In the genomic region with DNA sequence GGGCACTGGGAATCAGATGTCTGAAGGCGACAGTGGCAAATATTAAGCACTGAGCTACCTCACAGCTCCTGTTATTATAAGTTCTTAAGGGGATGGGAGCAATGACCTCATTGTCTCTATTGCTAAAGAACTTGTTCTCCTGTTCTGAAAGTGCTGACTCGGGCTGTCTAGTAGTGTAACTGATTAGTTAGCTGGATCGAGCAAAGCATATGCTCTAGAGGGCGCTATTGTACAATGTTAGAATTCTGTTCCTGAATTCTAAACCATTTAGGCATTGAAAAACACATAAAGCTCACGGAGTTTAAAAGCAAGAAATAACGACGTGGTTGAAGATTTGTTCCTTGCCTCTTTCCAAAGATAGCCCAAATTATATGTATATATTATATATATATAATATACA, we compare ENCODE assay signal across 9 mouse cellular contexts. TPM values are rescaled to one million over a fixed set of nuclear protein-coding genes. Genes with fewer than 3 reads are reported as not detected.
DNase-seq lines count a peak whose midpoint lies in the region; ATAC-seq lines count a peak whose summit lies in the region.
"Had no signal": no experiment of that assay in that cellular context is flagged by ENCODE, and none has a peak within 500 bp of the region (broad histone marks: within the 10 kb centered on the region; RNA-seq: fewer than 3 reads in every experiment).

No protein-coding gene starts in this region.

- ATAC-seq in embryonic facial prominence, embryonic 11.5 days (replicated peaks; ENCODE audit: insufficient number of reproducible peaks, low FRiP score, low TSS enrichment, low read depth): no peak
- ATAC-seq in midbrain, embryonic 14.5 days (ENCODE audit: low FRiP score, low TSS enrichment): no peak; the same call in 1 of the 2 replicates
- ATAC-seq in midbrain, embryonic 15.5 days (replicated peaks): no peak
- peak; percentile 76 for ATAC-seq in megakaryocyte progenitor cell, adult 5-6 weeks (replicated peaks; ENCODE audit: poor library complexity)

- H3K27me3 ChIP-seq in embryonic facial prominence, embryonic 11.5 days (ENCODE audit: control insufficient read depth, insufficient read depth, low read length): no peaks in the 10 kb centered on the region
- H3K27me3 ChIP-seq in embryonic facial prominence, embryonic 10.5 days (replicated peaks; ENCODE audit: low read depth, poor library complexity, severe bottlenecking): no peaks in the 10 kb centered on the region
- no peaks in the 10 kb centered on the region for H3K27me3 ChIP-seq in midbrain, embryonic 14.5 days (ENCODE audit: control insufficient read depth, insufficient read depth, low read length)
- H3K27me3 ChIP-seq in midbrain, embryonic 15.5 days (replicated peaks): no peaks in the 10 kb centered on the region

- no peaks in the 10 kb centered on the region for H3K4me1 ChIP-seq in embryonic facial prominence, embryonic 11.5 days (ENCODE audit: control insufficient read depth, insufficient read depth, low read length)
- H3K4me1 ChIP-seq in embryonic facial prominence, embryonic 10.5 days: no peaks in the 10 kb centered on the region
- no peaks in the 10 kb centered on the region for H3K4me1 ChIP-seq in midbrain, embryonic 14.5 days (ENCODE audit: control insufficient read depth, insufficient read depth, low read length)
- H3K4me1 ChIP-seq in midbrain, embryonic 15.5 days: no peaks in the 10 kb centered on the region

- no peak overlapping the region for H3K9ac ChIP-seq in embryonic facial prominence, embryonic 11.5 days (replicated peaks; ENCODE audit: low read length)
- H3K9ac ChIP-seq in midbrain, embryonic 14.5 days (replicated peaks; ENCODE audit: low read length): no peak overlapping the region
- no peak overlapping the region for H3K9ac ChIP-seq in midbrain, embryonic 15.5 days

- WGBS in embryonic facial prominence, embryonic 11.5 days: 24% methylated on average over 7 of the region's 7 CpGs
- WGBS in embryonic facial prominence, embryonic 10.5 days: 25% methylated on average over 7 of the region's 7 CpGs
- WGBS in midbrain, embryonic 14.5 days: 24% methylated on average over 7 of the region's 7 CpGs
- 24% methylated on average over 7 of the region's 7 CpGs for WGBS in midbrain, embryonic 15.5 days

- no peak overlapping the region for H3K4me2 ChIP-seq in embryonic facial prominence, embryonic 11.5 days (ENCODE audit: low read depth, low read length)
- no peak overlapping the region for H3K4me2 ChIP-seq in midbrain, embryonic 14.5 days (ENCODE audit: low read length)
- no peak overlapping the region for H3K4me2 ChIP-seq in midbrain, embryonic 15.5 days

- H3K4me3 ChIP-seq in embryonic facial prominence, embryonic 11.5 days (ENCODE audit: low read depth, low read length): no peak overlapping the region
- H3K4me3 ChIP-seq in embryonic facial prominence, embryonic 10.5 days: no peak overlapping the region
- H3K4me3 ChIP-seq in midbrain, embryonic 14.5 days (replicated peaks; ENCODE audit: low read depth, low read length): no peak overlapping the region
- no peak overlapping the region for H3K4me3 ChIP-seq in midbrain, embryonic 15.5 days
- H3K4me3 ChIP-seq: myocyte had no signal

- no peaks in the 10 kb centered on the region for H3K36me3 ChIP-seq in embryonic facial prominence, embryonic 11.5 days (replicated peaks; ENCODE audit: control insufficient read depth, insufficient read depth, low read depth, low read length)
- H3K36me3 ChIP-seq in embryonic facial prominence, embryonic 10.5 days (replicated peaks): no peaks in the 10 kb centered on the region
- H3K36me3 ChIP-seq in midbrain, embryonic 14.5 days (ENCODE audit: control insufficient read depth, insufficient read depth, low read length): no peaks in the 10 kb centered on the region
- no peaks in the 10 kb centered on the region for H3K36me3 ChIP-seq in midbrain, embryonic 15.5 days (replicated peaks)

- no peaks in the 10 kb centered on the region for H3K9me3 ChIP-seq in embryonic facial prominence, embryonic 11.5 days (replicated peaks; ENCODE audit: control insufficient read depth, low read length)
- H3K9me3 ChIP-seq in embryonic facial prominence, embryonic 10.5 days: no peaks in the 10 kb centered on the region
- no peaks in the 10 kb centered on the region for H3K9me3 ChIP-seq in midbrain, embryonic 14.5 days (ENCODE audit: control insufficient read depth, low read length)
- H3K9me3 ChIP-seq in midbrain, embryonic 15.5 days: no peaks in the 10 kb centered on the region

- peak; percentile 84 for DNase-seq in embryonic facial prominence, embryonic 11.5 days (ENCODE audit: low spot score)
- DNase-seq in embryonic facial prominence, embryonic 10.5 days (ENCODE audit: low spot score): no peak
- peak; percentile 87 for DNase-seq in midbrain, embryonic 14.5 days
- DNase-seq in cerebellum, adult 9-11 months: peak; percentile 27
- DNase-seq in hindlimb bud, embryonic 11.5 days (ENCODE audit: extremely low spot score, low read depth, low spot score): peak; percentile 37
- DNase-seq in urinary bladder, adult 18-20 months (ENCODE audit: low spot score in 2 of 2): no peak

- H3K27ac ChIP-seq in embryonic facial prominence, embryonic 11.5 days (replicated peaks; ENCODE audit: low read depth, low read length): no peak overlapping the region
- H3K27ac ChIP-seq in embryonic facial prominence, embryonic 10.5 days (replicated peaks): no peak overlapping the region
- no peak overlapping the region for H3K27ac ChIP-seq in midbrain, embryonic 14.5 days (replicated peaks; ENCODE audit: low read depth, low read length)
- H3K27ac ChIP-seq in midbrain, embryonic 15.5 days: no peak overlapping the region

RNA-seq across cellular contexts. Expression of gene Tmprss11d, which starts 20.3 kb away (rescaled TPM):
- 0.13 TPM in 1 of 2 replicates, not detected in the other for polyA plus RNA-seq in embryonic facial prominence, embryonic 11.5 days (2014; fragmentation: Nextera tagmentation; extraction: Ambion mirVana)
- polyA plus RNA-seq in embryonic facial prominence, embryonic 10.5 days (2016; fragmentation: Nextera tagmentation; extraction: Ambion mirVana): 0.10 and 0.15 TPM in 2 replicates
- polyA plus RNA-seq in midbrain, embryonic 14.5 days (2014; fragmentation: Nextera tagmentation; extraction: Ambion mirVana): not detected in 2 replicates
- 0.08 TPM in 1 of 2 replicates, not detected in the other for polyA plus RNA-seq in midbrain, embryonic 15.5 days (2015; fragmentation: Nextera tagmentation; extraction: Ambion mirVana)
- total RNA-seq in megakaryocyte progenitor cell, adult 5-6 weeks (2015): not detected in 2 replicates
- not detected in 2 replicates for total RNA-seq in megakaryocyte progenitor cell, adult 5-6 weeks (2017)
- polyA plus RNA-seq: myocyte had no signal

Comparison
In these comparisons a context has a peak if more than half of its experiments do, and no peak if none do; other contexts are left out.
1. DNase-seq: peak in embryonic facial prominence, embryonic 11.5 days (single experiment), midbrain, embryonic 14.5 days (single experiment), cerebellum, adult 9-11 months (single experiment) and hindlimb bud, embryonic 11.5 days (single experiment); none in embryonic facial prominence, embryonic 10.5 days (single experiment) and urinary bladder, adult 18-20 months (0 of 2).